Mouse (Mus musculus) heart, postnatal 0 days (tissue): ENCODE data around the gene Tigd4. TPM values are rescaled to one million over a fixed set of nuclear protein-coding genes. Genes with fewer than 3 reads are reported as not detected.
"Not testable (repeated sequence)": the region's sequence is repeated elsewhere in the genome, so short reads cannot be mapped to it uniquely, and the experiment has no call there.

Source experiments
- ATAC-seq: fragments of 200-750 bp; cut with Nextera tagmentation; 2 replicates; pipeline ENCODE4 v1.8.0; 2017; ENCODE audit warnings: low read depth, moderate number of reproducible peaks, moderate library complexity; ENCODE audit not compliant: insufficient read depth
- DNase-seq: peaks from one replicate; pipeline ENCODE4 v3.0.0-alpha.2; 2016; ENCODE audit warnings: low spot score
- H3K27ac ChIP-seq: fragments of 300-500 bp; sonication (generic); 2 replicates; pipeline ENCODE4 v1.5.1; 2014; ENCODE audit warnings: low read depth, mild to moderate bottlenecking
- H3K27me3 ChIP-seq: fragments of 300-500 bp; sonication (generic); 2 replicates; pipeline ENCODE4 v1.6.1; 2014; ENCODE audit warnings: low read length, mixed read lengths; ENCODE audit not compliant: control insufficient read depth, insufficient read depth
- H3K36me3 ChIP-seq: fragments of 300-500 bp; sonication (generic); replicated peaks from 2 replicates; pipeline ENCODE4 v1.6.1; 2014; ENCODE audit warnings: low read length, mixed read lengths; ENCODE audit not compliant: control insufficient read depth, insufficient read depth
- H3K4me1 ChIP-seq: fragments of 300-500 bp; sonication (generic); 2 replicates; pipeline ENCODE4 v1.6.1; 2014; ENCODE audit warnings: antibody characterized with exemption; ENCODE audit not compliant: control insufficient read depth, insufficient read depth
- H3K4me2 ChIP-seq: fragments of 300-500 bp; sonication (generic); 2 replicates; pipeline ENCODE4 v1.6.1; 2014; ENCODE audit warnings: low read depth, mild to moderate bottlenecking, low read length, moderate library complexity
- H3K4me3 ChIP-seq: fragments of 300-500 bp; sonication (generic); 2 replicates; pipeline ENCODE4 v1.5.1; 2014; ENCODE audit warnings: low read depth, low read length
- H3K9ac ChIP-seq: fragments of 300-500 bp; sonication (generic); replicated peaks from 2 replicates; pipeline ENCODE4 v1.6.1; 2014; ENCODE audit warnings: low read depth, low read length, mixed read lengths
- H3K9me3 ChIP-seq: fragments of 300-500 bp; sonication (generic); replicated peaks from 2 replicates; pipeline ENCODE4 v1.6.1; 2016; ENCODE audit warnings: low read length; ENCODE audit not compliant: control insufficient read depth
- CTCF ChIP-seq: IDR thresholded peaks from 2 replicates; pipeline ENCODE4 v1.5.1; 2016; ENCODE audit warnings: antibody characterized with exemption, control low read depth, low read depth
- EP300 ChIP-seq: IDR thresholded peaks from 2 replicates; pipeline ENCODE4 v1.6.1; 2016; ENCODE audit warnings: antibody characterized with exemption, low read depth
- WGBS: fragments of 180-500 bp; shearing (Covaris S2); extraction: QIAGEN DNeasy Blood & Tissue Kit; methylation state at CpG from one replicate; pipeline ENCODE4 v1.1.7; 2014; 5-methylcytosine and 5-hydroxymethylcytosine counted together
- polyA plus RNA-seq: library from polyadenylated mRNA; unstranded; fragments of >200 nt; fragmentation: Nextera tagmentation; extraction: Ambion mirVana; gene quantifications from 2 replicates; pipeline ENCODE4 v1.2.1, GENCODE M21; 2015
- total RNA-seq: library from RNA; depleted of rRNA; stranded (reverse); fragments of >200 nt; gene quantifications from 2 replicates; pipeline ENCODE4 v1.2.3, GENCODE M21; 2014; ENCODE audit warnings: low replicate concordance; rRNA removed

Tigd4 gene
- 0.15 and 1.3 TPM in 2 replicates for total RNA-seq
- 0.29 and 0.34 TPM in 2 replicates for polyA plus RNA-seq

- no peak within 1 kb of the TSS for H3K4me3 ChIP-seq
- no peaks in the 10 kb centered on the region for H3K9me3 ChIP-seq
- WGBS = 49% methylated on average over 2 of the region's 2 CpGs
- ATAC-seq (no peak), DNase-seq (no peak)
- H3K4me2 ChIP-seq = no peak within 1 kb of the TSS
- no peaks in the 10 kb centered on the region for H3K36me3 ChIP-seq
- TF ChIP-seq EP300 (no peak), CTCF (no peak)
- no peaks in the 10 kb centered on the region for H3K27me3 ChIP-seq
- peak within 1 kb of the TSS; percentile 50 for H3K27ac ChIP-seq
- H3K9ac ChIP-seq = no peak within 1 kb of the TSS
- H3K4me1 ChIP-seq = peaks cover 6% of the 10 kb centered on the region
Measured at GRCm38 (mm10) chr3:84593274-84593673, at the start of gene Tigd4. Gene Tigd4, plus strand, starts transcription at chr3:84593574.

GRCm38 (mm10) chr3:84547177-84547576 lies 46.2 kb upstream of the Tigd4 start:
- Histone ChIP-seq H3K4me1 (peaks cover 9% of the 10 kb centered on the region; the same call in 1 of the 2 replicates), H3K36me3 (0 out of 2 replicates have a peak, but pooled peaks cover 4% of the 10 kb centered on the region), H3K4me3 (no peak overlapping the region), H3K9me3 (no peaks in the 10 kb centered on the region), H3K27me3 (no peaks in the 10 kb centered on the region), H3K27ac (no peak overlapping the region), H3K4me2 (no peak overlapping the region), H3K9ac (no peak overlapping the region)
- ATAC-seq = no peak; the same call in 1 of the 2 replicates
- no peak for DNase-seq
- 53% methylated on average over 8 of the region's 8 CpGs for WGBS
- no peak for TF ChIP-seq CTCF
- TF ChIP-seq EP300 = no peak

GRCm38 (mm10) chr3:84555780-84556179 lies 37.6 kb upstream of the Tigd4 start:
- no peak overlapping the region for H3K4me2 ChIP-seq
- 75% methylated on average over 3 of the region's 3 CpGs for WGBS
- no peaks in the 10 kb centered on the region for H3K36me3 ChIP-seq

GRCm38 (mm10) chr3:84558301-84558700 lies 35.1 kb upstream of the Tigd4 start:
- no peak for ATAC-seq
- H3K27me3 ChIP-seq = no peaks in the 10 kb centered on the region
- DNase-seq = no peak
- no peak overlapping the region for H3K9ac ChIP-seq
- 95% methylated on average over 3 of the region's 3 CpGs for WGBS
- no peaks in the 10 kb centered on the region for H3K36me3 ChIP-seq
- no peak overlapping the region for H3K4me3 ChIP-seq
- H3K4me1 ChIP-seq = peaks cover 37% of the 10 kb centered on the region
- no peak for TF ChIP-seq CTCF
- TF ChIP-seq EP300 = no peak
- H3K4me2 ChIP-seq = no peak overlapping the region
- no peaks in the 10 kb centered on the region for H3K9me3 ChIP-seq
- H3K27ac ChIP-seq = no peak overlapping the region

More at GRCm38 (mm10) chr3:84555780-84556179, 37.6 kb upstream of the Tigd4 start:
- no peak for ATAC-seq
- H3K9me3 ChIP-seq = no peaks in the 10 kb centered on the region
- H3K27ac ChIP-seq = no peak overlapping the region
- no peak overlapping the region for H3K9ac ChIP-seq
- H3K4me1 ChIP-seq = peaks cover 22% of the 10 kb centered on the region
- DNase-seq = no peak
- H3K27me3 ChIP-seq = no peaks in the 10 kb centered on the region
- no peak overlapping the region for H3K4me3 ChIP-seq
- no peak for TF ChIP-seq CTCF
- no peak for TF ChIP-seq EP300

- H3K36me3 ChIP-seq, H3K9me3 ChIP-seq, H3K27me3 ChIP-seq, DNase-seq, H3K4me3 ChIP-seq, H3K9ac ChIP-seq, H3K4me2 ChIP-seq, ATAC-seq: not testable (repeated sequence)
- Histone ChIP-seq H3K27ac (peak overlapping the region; percentile 6; the same call in 1 of the 2 replicates), H3K4me1 (peaks cover 39% of the 10 kb centered on the region)
- 41% methylated on average over 2 of the region's 2 CpGs for WGBS
Measured at GRCm38 (mm10) chr3:84562911-84563310, 30.5 kb upstream of the Tigd4 start.

- Histone ChIP-seq H3K4me2 (peak overlapping the region; percentile 21; the same call in 1 of the 2 replicates), H3K27ac (0 out of 2 replicates have a peak overlapping the region, but pooled peaks have one; percentile 38)
- no peak for ATAC-seq
Measured at GRCm38 (mm10) chr3:84563415-84563814, 30.0 kb upstream of the Tigd4 start.

More at GRCm38 (mm10) chr3:84563415-84563814, 30.0 kb upstream of the Tigd4 start:
- Histone ChIP-seq H3K9me3 (no peaks in the 10 kb centered on the region), H3K36me3 (no peaks in the 10 kb centered on the region), H3K4me1 (peaks cover 36% of the 10 kb centered on the region), H3K27me3 (no peaks in the 10 kb centered on the region), H3K4me3 (no peak overlapping the region), H3K9ac (no peak overlapping the region)
- no peak for DNase-seq
- 42% methylated on average over 4 of the region's 4 CpGs for WGBS
- TF ChIP-seq EP300 (no peak), CTCF (no peak)
